Mouse (Mus musculus) forebrain, embryonic 16.5 days (tissue): ENCODE results near the gene Dnajb4. TPM values are rescaled to one million over a fixed set of nuclear protein-coding genes. Genes with fewer than 3 reads are reported as not detected.

ENCODE experiments used
- ATAC-seq: fragments of 200-750 bp; cut with Nextera tagmentation; 2 replicates; pipeline ENCODE4 v1.8.0; 2017; ENCODE audit warnings: mild to moderate bottlenecking, moderate library complexity
- H3K27ac ChIP-seq: fragments of 300-500 bp; sonication (generic); 2 replicates; pipeline ENCODE4 v1.5.1; 2014; ENCODE audit warnings: low read length, control low read depth
- H3K27me3 ChIP-seq: fragments of 300-500 bp; sonication (generic); replicated peaks from 2 replicates; pipeline ENCODE4 v1.6.1; 2014; ENCODE audit warnings: low read length; ENCODE audit not compliant: control insufficient read depth, insufficient read depth
- H3K36me3 ChIP-seq: fragments of 300-500 bp; sonication (generic); 2 replicates; pipeline ENCODE4 v1.6.1; 2014; ENCODE audit not compliant: control insufficient read depth, insufficient read depth
- H3K4me1 ChIP-seq: fragments of 300-500 bp; sonication (generic); replicated peaks from 2 replicates; pipeline ENCODE4 v1.6.1; 2014; ENCODE audit warnings: low read length; ENCODE audit not compliant: control insufficient read depth, insufficient read depth
- H3K4me2 ChIP-seq: fragments of 300-500 bp; sonication (generic); 2 replicates; pipeline ENCODE4 v1.6.1; 2014; ENCODE audit warnings: mild to moderate bottlenecking, low read length, control low read depth
- H3K4me3 ChIP-seq: fragments of 300-500 bp; sonication (generic); replicated peaks from 2 replicates; pipeline ENCODE4 v1.5.1; 2014; ENCODE audit warnings: mild to moderate bottlenecking, low read length, control low read depth
- H3K9ac ChIP-seq: fragments of 300-500 bp; sonication (generic); replicated peaks from 2 replicates; pipeline ENCODE4 v1.6.1; 2014; ENCODE audit warnings: low read depth, low read length, control low read depth
- H3K9me3 ChIP-seq: fragments of 300-500 bp; sonication (generic); 2 replicates; pipeline ENCODE4 v1.6.1; 2016; ENCODE audit warnings: low read length; ENCODE audit not compliant: control insufficient read depth
- WGBS: fragments of 180-500 bp; shearing (Covaris S2); extraction: QIAGEN DNeasy Blood & Tissue Kit; methylation state at CpG from one replicate; pipeline ENCODE4 v1.1.7; 2014; 5-methylcytosine and 5-hydroxymethylcytosine counted together
- polyA plus RNA-seq: library from polyadenylated mRNA; unstranded; fragments of >200 nt; fragmentation: Nextera tagmentation; extraction: Ambion mirVana; gene quantifications from 2 replicates; pipeline ENCODE4 v1.2.1, GENCODE M21; 2015

Gene Dnajb4
- polyA plus RNA-seq, 1 experiment from 2014 or later = 39.8 TPM

DNA sequence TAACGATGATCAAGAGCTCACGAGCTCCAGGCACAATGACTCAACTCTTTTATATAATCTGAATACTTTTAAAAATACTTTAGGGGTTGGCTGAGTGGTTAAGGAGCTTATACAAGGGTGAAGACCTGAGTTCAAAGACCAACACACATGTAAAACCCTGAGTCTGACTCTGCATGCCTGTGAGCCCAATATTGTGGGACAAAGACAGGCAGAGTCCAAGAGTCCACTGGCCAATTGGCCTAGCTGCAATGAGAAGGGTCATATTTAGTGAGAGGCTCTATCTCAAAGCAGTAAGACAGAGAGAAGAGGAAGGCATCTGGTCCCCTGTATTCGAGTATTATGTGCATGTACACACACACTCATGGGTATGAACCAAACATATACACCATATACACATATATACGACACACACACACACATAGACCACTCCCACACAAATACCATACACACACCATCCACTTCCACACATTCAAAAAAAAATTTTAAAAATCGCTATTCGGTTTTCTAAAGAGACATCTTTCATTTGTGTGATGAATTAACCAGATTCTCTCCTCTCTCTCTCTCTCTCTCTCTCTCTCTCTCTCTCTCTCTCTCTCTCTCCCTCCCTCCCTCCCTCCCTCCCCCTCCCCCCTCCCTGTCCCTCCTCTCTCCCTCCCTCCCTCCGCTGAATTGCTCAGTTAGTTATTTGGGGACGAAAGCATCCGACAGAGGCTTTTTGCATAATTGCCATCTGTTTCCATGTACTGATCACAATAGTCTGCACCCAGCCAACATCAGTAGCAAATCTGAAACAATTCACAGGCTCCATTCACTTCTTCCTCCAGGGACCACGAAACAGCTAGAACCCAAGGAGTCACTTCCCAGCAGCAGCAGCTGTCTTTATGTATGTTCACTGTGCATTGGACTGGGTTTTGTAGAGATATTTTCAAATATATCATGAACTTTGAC is 51.5 kb downstream of the Dnajb4 start:
- Histone ChIP-seq H3K9ac (no peak overlapping the region), H3K27ac (0 out of 2 replicates have a peak overlapping the region, but pooled peaks have one; percentile 53)

DNA sequence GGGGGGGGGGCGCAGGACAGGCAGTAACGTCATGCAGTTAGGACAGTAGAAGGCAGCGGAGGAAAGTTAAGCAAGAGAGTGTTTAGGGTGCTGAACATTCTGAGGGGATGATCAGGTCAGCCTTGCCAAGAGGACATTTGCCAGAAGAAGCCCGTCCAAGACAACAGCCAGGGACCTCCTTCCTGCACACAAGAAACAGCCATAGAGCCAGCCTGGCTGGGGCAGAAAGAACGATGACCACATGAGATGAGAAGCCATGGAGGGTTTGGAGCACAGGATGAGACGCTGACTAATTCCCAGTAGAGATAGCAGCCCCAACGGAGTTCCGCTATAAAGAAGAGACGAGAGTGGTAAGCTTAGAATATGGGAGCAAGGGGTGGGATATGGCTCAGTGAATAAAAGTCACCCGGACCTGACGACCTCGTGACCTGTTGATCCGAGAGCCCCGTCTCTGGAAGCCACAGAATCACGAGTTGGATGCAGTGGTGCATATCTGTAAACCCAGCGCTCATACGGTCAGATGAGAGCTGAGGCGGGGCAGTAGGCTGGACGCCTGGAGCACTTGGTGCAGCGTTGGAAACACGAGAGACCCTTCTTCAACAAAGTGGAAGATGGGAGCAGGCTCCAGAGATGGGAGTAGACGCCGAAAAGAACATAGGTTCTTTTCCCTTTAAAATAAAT is 53.1 kb downstream of the Dnajb4 start:
- H3K27me3 ChIP-seq = no peaks in the 10 kb centered on the region
- no peaks in the 10 kb centered on the region for H3K36me3 ChIP-seq
- H3K4me2 ChIP-seq = no peak overlapping the region
- H3K9me3 ChIP-seq = no peaks in the 10 kb centered on the region
- ATAC-seq = no peak
- WGBS = 79% methylated on average over 23 of the region's 23 CpGs
- no peak overlapping the region for H3K4me3 ChIP-seq
- no peak overlapping the region for H3K27ac ChIP-seq
- H3K4me1 ChIP-seq = peaks cover 6% of the 10 kb centered on the region
- H3K9ac ChIP-seq = no peak overlapping the region

More for the DNA sequence above, 51.5 kb downstream of the Dnajb4 start:
- H3K36me3 ChIP-seq = no peaks in the 10 kb centered on the region
- no peak overlapping the region for H3K4me2 ChIP-seq
- H3K4me3 ChIP-seq = no peak overlapping the region
- H3K4me1 ChIP-seq = peaks cover 6% of the 10 kb centered on the region
- no peaks in the 10 kb centered on the region for H3K9me3 ChIP-seq
- 50% methylated on average over 10 of the region's 10 CpGs for WGBS
- no peaks in the 10 kb centered on the region for H3K27me3 ChIP-seq
- peak; percentile 84 for ATAC-seq

DNA sequence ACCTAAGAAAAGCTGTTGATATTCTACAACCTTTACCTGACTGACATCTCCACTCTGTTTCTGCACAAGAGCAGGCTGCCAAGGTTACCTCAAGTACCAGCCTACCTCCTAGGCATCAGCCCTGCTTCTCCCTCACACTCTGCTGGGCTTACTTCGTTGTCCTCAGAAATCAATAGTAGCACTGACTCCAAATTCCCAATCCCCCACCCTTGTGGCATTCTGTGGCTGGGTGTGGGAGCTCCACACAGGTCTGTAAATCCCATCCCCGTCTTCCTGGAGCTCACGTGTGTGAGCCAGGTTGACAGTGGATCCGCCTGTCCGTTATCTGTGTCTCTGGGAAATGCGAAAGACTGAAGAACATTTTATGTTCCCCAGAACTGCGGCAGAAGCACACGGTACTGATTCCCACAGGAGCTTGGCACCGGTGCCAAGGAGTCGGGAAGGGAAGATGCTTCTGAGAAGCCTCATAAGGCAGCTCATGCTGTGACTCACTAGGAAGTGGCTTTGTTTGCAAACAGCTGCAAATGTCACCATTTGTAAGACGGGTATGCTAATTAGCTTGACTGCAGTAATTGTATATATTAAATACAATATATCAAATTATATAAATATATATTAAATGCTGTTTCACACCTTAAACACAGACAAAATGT is 54.7 kb downstream of the Dnajb4 start:
- Histone ChIP-seq H3K36me3 (no peaks in the 10 kb centered on the region), H3K27me3 (no peaks in the 10 kb centered on the region), H3K4me3 (no peak overlapping the region), H3K4me2 (no peak overlapping the region), H3K9ac (0 out of 2 replicates have a peak overlapping the region, but pooled peaks have one; percentile 10), H3K4me1 (peaks cover 6% of the 10 kb centered on the region), H3K27ac (no peak overlapping the region), H3K9me3 (no peaks in the 10 kb centered on the region)
- WGBS = 32% methylated on average over 11 of the region's 11 CpGs
- ATAC-seq = peak; percentile 60

DNA sequence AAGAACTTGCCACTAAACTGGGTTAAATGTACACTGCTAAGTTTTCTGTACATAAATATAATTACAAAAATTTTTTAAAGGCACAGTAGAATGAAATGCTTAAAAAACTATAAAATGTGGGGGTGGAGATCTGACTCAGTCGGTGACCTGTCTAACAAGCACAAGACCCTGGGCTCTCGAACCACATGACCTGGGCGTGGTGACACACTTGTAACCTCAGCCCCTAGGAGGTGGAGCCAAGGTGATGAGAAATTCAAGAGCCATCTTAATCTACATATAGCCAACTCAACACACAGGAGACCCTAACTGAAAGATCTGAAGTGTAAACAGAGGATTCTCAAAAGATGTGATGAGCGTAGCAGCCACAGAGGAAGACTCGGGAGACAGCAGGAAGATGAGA is 56.0 kb downstream of the Dnajb4 start:
- no peak for ATAC-seq
- H3K9ac ChIP-seq = no peak overlapping the region

DNA sequence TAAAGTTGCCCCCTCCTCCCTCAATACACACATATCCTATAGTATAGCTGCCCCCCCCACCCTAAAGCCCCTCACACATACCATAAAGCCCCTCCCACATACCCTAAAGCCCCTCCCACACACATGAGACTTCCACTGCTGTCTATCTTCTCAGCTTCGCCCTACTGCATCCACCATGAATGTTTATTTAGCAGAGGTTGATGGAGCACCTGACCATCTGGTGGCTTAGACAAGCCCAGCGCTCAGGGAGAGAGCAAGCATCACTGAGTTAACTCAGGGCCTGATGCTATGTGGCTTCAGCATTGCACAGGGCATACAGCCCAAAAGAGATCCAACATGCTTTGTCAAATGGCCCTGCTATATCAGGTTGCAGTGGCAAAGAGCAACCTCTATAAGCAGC is 57.0 kb downstream of the Dnajb4 start:
- Histone ChIP-seq H3K36me3 (no peaks in the 10 kb centered on the region), H3K27ac (no peak overlapping the region), H3K4me2 (no peak overlapping the region), H3K9me3 (no peaks in the 10 kb centered on the region), H3K4me1 (peaks cover 4% of the 10 kb centered on the region), H3K9ac (no peak overlapping the region), H3K27me3 (no peaks in the 10 kb centered on the region), H3K4me3 (no peak overlapping the region)
- WGBS = 91% methylated on average over 2 of the region's 2 CpGs
- ATAC-seq = no peak

More for the DNA sequence above, 56.0 kb downstream of the Dnajb4 start:
- Histone ChIP-seq H3K27ac (no peak overlapping the region), H3K4me1 (peaks cover 6% of the 10 kb centered on the region), H3K9me3 (no peaks in the 10 kb centered on the region), H3K4me2 (no peak overlapping the region), H3K36me3 (no peaks in the 10 kb centered on the region), H3K27me3 (no peaks in the 10 kb centered on the region), H3K4me3 (no peak overlapping the region)
- WGBS = 87% methylated on average over 5 of the region's 5 CpGs

DNA sequence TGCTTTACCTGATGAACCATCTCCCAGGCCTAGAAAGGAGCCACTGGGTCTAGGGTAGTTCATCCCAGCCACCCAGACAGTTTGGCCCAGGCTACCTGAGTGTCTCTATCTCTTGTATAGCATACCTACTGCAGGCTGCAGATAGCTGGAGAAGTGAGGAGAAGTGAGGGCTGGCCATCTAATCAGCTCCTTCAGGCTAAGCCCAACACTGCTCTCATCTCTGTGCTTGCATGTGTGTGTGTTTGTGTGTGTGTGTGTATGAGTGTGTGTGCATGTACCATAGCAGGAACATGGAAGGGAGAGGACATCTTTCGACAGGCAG is 57.7 kb downstream of the Dnajb4 start:
- no peak overlapping the region for H3K4me3 ChIP-seq
- ATAC-seq = no peak

DNA sequence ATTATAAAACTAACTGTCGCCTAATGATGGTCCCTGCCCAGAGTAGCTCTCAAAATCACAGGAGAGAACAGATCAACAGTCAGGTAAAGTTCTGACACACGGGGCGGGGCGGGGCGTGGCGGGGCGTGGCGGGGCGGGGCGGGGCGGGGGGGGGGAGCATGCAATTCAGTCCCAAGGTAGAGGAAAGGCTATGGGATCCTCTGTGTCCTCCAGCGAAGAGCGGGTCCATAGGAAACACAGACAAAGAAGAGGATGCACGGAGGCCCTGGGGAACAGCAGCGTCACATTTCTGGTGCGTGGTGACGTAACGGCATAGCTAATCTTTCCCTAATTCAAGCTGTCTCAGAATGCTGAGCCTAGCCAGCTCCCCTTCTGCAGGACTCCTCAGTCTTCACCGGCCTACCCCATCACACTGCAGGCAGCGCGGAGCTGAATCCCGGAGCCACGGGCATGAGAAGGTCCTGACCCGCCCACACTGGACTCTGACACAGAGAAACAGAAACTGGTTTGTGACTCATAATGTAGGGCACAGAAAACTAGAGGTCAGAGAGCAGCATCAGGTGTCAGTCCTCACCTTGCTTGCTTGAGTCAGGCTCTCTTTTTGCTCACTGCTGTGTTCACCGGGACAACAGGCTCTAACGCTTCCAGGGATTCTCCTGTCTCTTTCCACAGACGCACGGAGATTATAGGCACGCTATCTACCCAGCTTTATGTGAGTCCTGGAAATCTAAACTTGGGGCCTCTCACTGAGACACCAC is 58.2 kb downstream of the Dnajb4 start:
- 56% methylated on average over 29 of the region's 29 CpGs for WGBS
- Histone ChIP-seq H3K27ac (no peak overlapping the region), H3K9me3 (no peaks in the 10 kb centered on the region), H3K4me3 (no peak overlapping the region), H3K4me1 (peaks cover 4% of the 10 kb centered on the region), H3K9ac (no peak overlapping the region), H3K27me3 (no peaks in the 10 kb centered on the region), H3K4me2 (peak overlapping the region; percentile 31; the same call in 1 of the 2 replicates), H3K36me3 (no peaks in the 10 kb centered on the region)
- 0 out of 2 replicates have a peak, but pooled peaks have one; percentile 37 for ATAC-seq

More for the DNA sequence above, 57.7 kb downstream of the Dnajb4 start:
- WGBS = 90% methylated on average over 1 of the region's 1 CpGs
- Histone ChIP-seq H3K36me3 (no peaks in the 10 kb centered on the region), H3K27me3 (no peaks in the 10 kb centered on the region), H3K4me1 (peaks cover 4% of the 10 kb centered on the region), H3K9me3 (no peaks in the 10 kb centered on the region), H3K27ac (no peak overlapping the region), H3K4me2 (no peak overlapping the region), H3K9ac (no peak overlapping the region)

DNA sequence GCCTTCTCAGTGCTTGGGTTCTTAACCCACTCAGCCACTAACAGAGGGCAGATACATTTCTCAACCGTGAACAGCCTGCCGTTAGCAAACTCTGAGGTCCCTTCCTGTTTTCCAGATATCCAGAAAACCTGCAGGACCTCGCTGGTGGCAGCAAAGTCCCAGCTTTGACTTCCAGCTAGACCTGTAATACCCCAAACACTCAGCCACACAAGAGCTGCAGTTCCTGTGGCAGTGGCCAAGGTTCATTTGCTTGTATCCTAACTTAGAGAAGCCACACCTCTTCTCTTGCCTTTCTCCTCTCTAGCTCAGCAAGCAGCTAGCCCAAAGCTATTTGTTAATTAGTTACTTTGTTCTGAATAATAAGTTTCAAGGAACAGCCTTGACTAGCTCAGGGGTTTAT is 60.2 kb downstream of the Dnajb4 start:
- 72% methylated on average over 3 of the region's 3 CpGs for WGBS
- Histone ChIP-seq H3K36me3 (no peaks in the 10 kb centered on the region), H3K9ac (no peak overlapping the region), H3K27ac (no peak overlapping the region), H3K4me1 (no peaks in the 10 kb centered on the region), H3K27me3 (no peaks in the 10 kb centered on the region), H3K9me3 (no peaks in the 10 kb centered on the region), H3K4me2 (no peak overlapping the region), H3K4me3 (no peak overlapping the region)
- ATAC-seq = no peak
